Mouse (Mus musculus): Measurements from ENCODE around the gene Ipo13. TPM values are rescaled to one million over a fixed set of nuclear protein-coding genes. Genes with fewer than 3 reads are reported as not detected.
A peak's percentile ranks its signal among the peaks of the same experiment; 100 is the strongest.

Gene Ipo13
- polyA plus RNA-seq, 1 experiment from 2014 or later, result 17.4 TPM

GRCm38 (mm10) chr4:117866083-117866482 lies 48.7 kb downstream of the Ipo13 start:
- Histone ChIP-seq H3K36me3 (ENCODE audit: control insufficient read depth, insufficient read depth) (peaks cover 85% of the 10 kb centered on the region), H3K27ac (ENCODE audit: low read length) (no peak overlapping the region), H3K9ac (ENCODE audit: low read depth, low read length) (no peak overlapping the region), H3K27me3 (ENCODE audit: control insufficient read depth, insufficient read depth, low read depth, low read length) (no peaks in the 10 kb centered on the region; the same call in 1 of the 2 replicates), H3K9me3 (replicated peaks; ENCODE audit: control insufficient read depth, low read length) (no peaks in the 10 kb centered on the region), H3K4me1 (ENCODE audit: control insufficient read depth, low read depth, low read length) (peaks cover 17% of the 10 kb centered on the region), H3K4me2 (ENCODE audit: low read depth, low read length) (no peak overlapping the region), H3K4me3 (ENCODE audit: low read depth, low read length) (no peak overlapping the region)
- 86% methylated on average over 9 of the region's 9 CpGs for WGBS (ENCODE audit: insufficient replicate concordance)
- no peak for ATAC-seq (ENCODE audit: low read depth)

GRCm38 (mm10) chr4:117862823-117863222 lies 52.0 kb downstream of the Ipo13 start:
- H3K9ac ChIP-seq (ENCODE audit: low read depth, low read length), result no peak overlapping the region
- H3K27me3 ChIP-seq (ENCODE audit: control insufficient read depth, insufficient read depth, low read depth, low read length), result no peaks in the 10 kb centered on the region
- peaks cover 18% of the 10 kb centered on the region for H3K4me1 ChIP-seq (ENCODE audit: control insufficient read depth, low read depth, low read length)
- WGBS (ENCODE audit: insufficient replicate concordance), result 57% methylated on average over 4 of the region's 4 CpGs
- H3K9me3 ChIP-seq (replicated peaks; ENCODE audit: control insufficient read depth, low read length), result no peaks in the 10 kb centered on the region
- peak; percentile 38 for ATAC-seq (ENCODE audit: low read depth)
- no peak overlapping the region for H3K27ac ChIP-seq (ENCODE audit: low read length)
- no peak overlapping the region for H3K4me2 ChIP-seq (ENCODE audit: low read depth, low read length)
- H3K36me3 ChIP-seq (ENCODE audit: control insufficient read depth, insufficient read depth), result peaks cover 96% of the 10 kb centered on the region
- H3K4me3 ChIP-seq (ENCODE audit: low read depth, low read length), result no peak overlapping the region

- Histone ChIP-seq H3K9ac (ENCODE audit: low read depth, low read length) (no peak overlapping the region), H3K4me1 (ENCODE audit: control insufficient read depth, low read depth, low read length) (peaks cover 12% of the 10 kb centered on the region), H3K9me3 (replicated peaks; ENCODE audit: control insufficient read depth, low read length) (no peaks in the 10 kb centered on the region), H3K4me2 (ENCODE audit: low read depth, low read length) (no peak overlapping the region), H3K4me3 (ENCODE audit: low read depth, low read length) (no peak overlapping the region), H3K27me3 (ENCODE audit: control insufficient read depth, insufficient read depth, low read depth, low read length) (no peaks in the 10 kb centered on the region), H3K36me3 (ENCODE audit: control insufficient read depth, insufficient read depth) (peaks cover 97% of the 10 kb centered on the region), H3K27ac (ENCODE audit: low read length) (no peak overlapping the region)
- WGBS (ENCODE audit: insufficient replicate concordance), result 88% methylated on average over 9 of the region's 9 CpGs
- no peak for ATAC-seq (ENCODE audit: low read depth)
These were observed 54.2 kb downstream of the Ipo13 start for GRCm38 (mm10) chr4:117860570-117860969.

GRCm38 (mm10) chr4:117858794-117859193 lies 56.0 kb downstream of the Ipo13 start:
- Histone ChIP-seq H3K27ac (ENCODE audit: low read length) (no peak overlapping the region), H3K27me3 (ENCODE audit: control insufficient read depth, insufficient read depth, low read depth, low read length) (no peaks in the 10 kb centered on the region), H3K4me1 (ENCODE audit: control insufficient read depth, low read depth, low read length) (peaks cover 12% of the 10 kb centered on the region), H3K9me3 (replicated peaks; ENCODE audit: control insufficient read depth, low read length) (no peaks in the 10 kb centered on the region), H3K4me3 (ENCODE audit: low read depth, low read length) (no peak overlapping the region), H3K4me2 (ENCODE audit: low read depth, low read length) (no peak overlapping the region), H3K36me3 (ENCODE audit: control insufficient read depth, insufficient read depth) (peaks cover 84% of the 10 kb centered on the region), H3K9ac (ENCODE audit: low read depth, low read length) (no peak overlapping the region)
- 81% methylated on average over 3 of the region's 3 CpGs for WGBS (ENCODE audit: insufficient replicate concordance)
- ATAC-seq (ENCODE audit: low read depth), result peak; percentile 54

DNA sequence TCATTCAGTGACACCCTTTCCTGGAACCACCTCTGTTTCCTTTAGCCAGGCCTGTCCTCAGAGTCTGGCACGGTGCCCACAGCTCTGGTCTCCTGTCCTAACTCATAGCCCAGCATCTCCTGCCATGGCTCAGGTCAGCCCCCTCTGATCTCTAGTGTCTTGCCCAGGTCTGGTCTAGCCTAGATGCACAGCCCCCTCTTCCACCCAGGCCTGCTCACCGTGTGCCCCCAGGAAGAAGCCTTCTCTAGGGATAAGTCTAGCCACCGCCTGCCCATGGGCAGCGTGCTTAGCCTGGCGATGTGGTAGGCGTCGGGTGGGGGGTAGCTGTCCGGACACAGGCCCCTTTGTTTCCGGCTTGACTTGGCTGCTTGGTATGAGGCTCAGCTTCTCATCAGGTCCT lies 59.7 kb downstream of the Ipo13 start:
- no peak overlapping the region for H3K27ac ChIP-seq (ENCODE audit: low read length)
- ATAC-seq (ENCODE audit: low read depth), result no peak
- H3K4me3 ChIP-seq (ENCODE audit: low read depth, low read length), result no peak overlapping the region
- no peak overlapping the region for H3K9ac ChIP-seq (ENCODE audit: low read depth, low read length)
- no peak overlapping the region for H3K4me2 ChIP-seq (ENCODE audit: low read depth, low read length)
- peaks cover 71% of the 10 kb centered on the region for H3K36me3 ChIP-seq (ENCODE audit: control insufficient read depth, insufficient read depth)
- 90% methylated on average over 9 of the region's 9 CpGs for WGBS (ENCODE audit: insufficient replicate concordance)
- H3K9me3 ChIP-seq (replicated peaks; ENCODE audit: control insufficient read depth, low read length), result no peaks in the 10 kb centered on the region
- H3K4me1 ChIP-seq (ENCODE audit: control insufficient read depth, low read depth, low read length), result peaks cover 10% of the 10 kb centered on the region
- H3K27me3 ChIP-seq (ENCODE audit: control insufficient read depth, insufficient read depth, low read depth, low read length), result no peaks in the 10 kb centered on the region

DNA sequence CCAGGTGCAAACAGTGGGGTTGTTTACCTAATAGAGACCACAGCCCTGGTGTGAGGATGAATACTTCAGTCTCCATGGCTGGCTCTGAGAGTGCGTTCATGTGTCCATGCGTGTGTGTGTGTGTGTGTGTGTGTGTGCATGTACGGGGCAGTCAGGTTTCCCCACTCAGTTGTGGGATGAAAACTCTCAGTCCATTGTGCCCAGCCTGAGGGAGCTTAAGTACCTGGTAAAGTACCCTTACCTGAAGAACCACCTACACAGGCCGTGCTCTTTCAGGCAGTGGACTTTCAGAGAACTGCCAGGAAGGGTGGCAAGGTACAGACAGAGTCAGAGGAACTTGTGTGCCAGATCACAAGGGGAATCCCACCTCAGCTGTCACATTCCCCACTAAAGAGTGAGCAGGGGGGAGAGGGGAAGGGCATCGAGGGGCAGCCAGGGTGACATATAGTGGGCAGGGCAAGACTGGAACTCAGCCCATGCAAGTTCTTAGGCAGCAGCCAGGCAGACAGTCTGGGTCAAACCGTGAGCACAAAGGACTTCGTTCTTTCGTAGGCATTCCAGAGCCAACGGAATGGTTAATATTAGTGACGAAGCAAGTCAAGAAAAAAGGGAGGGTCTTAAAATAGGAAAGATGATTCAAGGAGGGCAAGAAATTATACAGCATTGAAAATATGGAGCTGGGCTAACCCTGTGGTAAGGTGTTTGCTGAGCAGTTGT lies 62.5 kb downstream of the Ipo13 start:
- Histone ChIP-seq H3K27me3 (ENCODE audit: control insufficient read depth, insufficient read depth, low read depth, low read length) (no peaks in the 10 kb centered on the region), H3K27ac (ENCODE audit: low read length) (no peak overlapping the region), H3K9ac (ENCODE audit: low read depth, low read length) (no peak overlapping the region), H3K9me3 (replicated peaks; ENCODE audit: control insufficient read depth, low read length) (no peaks in the 10 kb centered on the region), H3K4me3 (ENCODE audit: low read depth, low read length) (no peak overlapping the region), H3K4me1 (ENCODE audit: control insufficient read depth, low read depth, low read length) (no peaks in the 10 kb centered on the region; the same call in 1 of the 2 replicates), H3K4me2 (ENCODE audit: low read depth, low read length) (no peak overlapping the region), H3K36me3 (ENCODE audit: control insufficient read depth, insufficient read depth) (peaks cover 68% of the 10 kb centered on the region)
- 0 out of 2 replicates have a peak, but pooled peaks have one; percentile 17 for ATAC-seq (ENCODE audit: low read depth)
- WGBS (ENCODE audit: insufficient replicate concordance), result 87% methylated on average over 10 of the region's 10 CpGs

GRCm38 (mm10) chr4:117850871-117851270 lies 63.9 kb downstream of the Ipo13 start:
- H3K36me3 ChIP-seq (ENCODE audit: control insufficient read depth, insufficient read depth), result peaks cover 68% of the 10 kb centered on the region
- 82% methylated on average over 7 of the region's 7 CpGs for WGBS (ENCODE audit: insufficient replicate concordance)
- H3K4me3 ChIP-seq (ENCODE audit: low read depth, low read length), result no peak overlapping the region
- no peak for ATAC-seq (ENCODE audit: low read depth)
- no peaks in the 10 kb centered on the region for H3K27me3 ChIP-seq (ENCODE audit: control insufficient read depth, insufficient read depth, low read depth, low read length)
- H3K27ac ChIP-seq (ENCODE audit: low read length), result no peak overlapping the region
- no peak overlapping the region for H3K9ac ChIP-seq (ENCODE audit: low read depth, low read length)
- no peaks in the 10 kb centered on the region for H3K9me3 ChIP-seq (replicated peaks; ENCODE audit: control insufficient read depth, low read length)
- no peak overlapping the region for H3K4me2 ChIP-seq (ENCODE audit: low read depth, low read length)
- H3K4me1 ChIP-seq (ENCODE audit: control insufficient read depth, low read depth, low read length), result no peaks in the 10 kb centered on the region; the same call in 1 of the 2 replicates

GRCm38 (mm10) chr4:117850176-117850575 lies 64.6 kb downstream of the Ipo13 start:
- Histone ChIP-seq H3K27ac (ENCODE audit: low read length) (no peak overlapping the region), H3K4me2 (ENCODE audit: low read depth, low read length) (no peak overlapping the region), H3K9me3 (replicated peaks; ENCODE audit: control insufficient read depth, low read length) (no peaks in the 10 kb centered on the region), H3K27me3 (ENCODE audit: control insufficient read depth, insufficient read depth, low read depth, low read length) (no peaks in the 10 kb centered on the region), H3K36me3 (ENCODE audit: control insufficient read depth, insufficient read depth) (peaks cover 70% of the 10 kb centered on the region), H3K4me1 (ENCODE audit: control insufficient read depth, low read depth, low read length) (no peaks in the 10 kb centered on the region; the same call in 1 of the 2 replicates), H3K4me3 (ENCODE audit: low read depth, low read length) (no peak overlapping the region), H3K9ac (ENCODE audit: low read depth, low read length) (no peak overlapping the region)
- 90% methylated on average over 7 of the region's 7 CpGs for WGBS (ENCODE audit: insufficient replicate concordance)
- no peak for ATAC-seq (ENCODE audit: low read depth)

DNA sequence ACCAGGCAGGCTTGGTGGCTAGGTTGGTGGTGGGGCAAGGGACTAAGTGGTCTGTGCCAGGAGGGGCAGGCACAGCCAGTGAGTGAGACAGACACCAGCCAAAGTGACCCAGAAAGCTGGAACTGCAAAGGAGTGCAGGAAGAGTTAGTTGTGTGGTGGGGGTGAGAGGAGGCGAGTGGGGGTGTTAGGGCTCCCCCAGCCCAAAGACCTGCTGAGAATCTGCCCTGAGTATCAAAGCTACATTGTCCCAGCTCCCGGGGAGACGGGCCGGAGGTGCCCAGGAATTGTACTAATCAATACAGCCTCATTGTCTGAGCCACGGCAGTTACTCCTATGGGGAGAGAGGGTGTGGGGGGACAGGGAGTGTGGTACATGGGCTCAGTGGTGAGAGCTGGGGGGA lies 65.3 kb downstream of the Ipo13 start:
- 82% methylated on average over 5 of the region's 5 CpGs for WGBS (ENCODE audit: insufficient replicate concordance)
- ATAC-seq (ENCODE audit: low read depth), result no peak
- H3K27me3 ChIP-seq (ENCODE audit: control insufficient read depth, insufficient read depth, low read depth, low read length), result no peaks in the 10 kb centered on the region
- H3K9ac ChIP-seq (ENCODE audit: low read depth, low read length), result no peak overlapping the region
- no peaks in the 10 kb centered on the region; the same call in 1 of the 2 replicates for H3K4me1 ChIP-seq (ENCODE audit: control insufficient read depth, low read depth, low read length)
- no peak overlapping the region for H3K4me2 ChIP-seq (ENCODE audit: low read depth, low read length)
- no peak overlapping the region for H3K27ac ChIP-seq (ENCODE audit: low read length)
- no peak overlapping the region for H3K4me3 ChIP-seq (ENCODE audit: low read depth, low read length)
- no peaks in the 10 kb centered on the region for H3K9me3 ChIP-seq (replicated peaks; ENCODE audit: control insufficient read depth, low read length)
- H3K36me3 ChIP-seq (ENCODE audit: control insufficient read depth, insufficient read depth), result peaks cover 76% of the 10 kb centered on the region

Measured in liver, embryonic 16.5 days (tissue).